Mouse (Mus musculus) intestine, postnatal 0 days (tissue): ENCODE results near the gene Sorbs2. TPM values are rescaled to one million over a fixed set of nuclear protein-coding genes. Genes with fewer than 3 reads are reported as not detected.

Source experiments
- ATAC-seq: fragments of 200-750 bp; cut with Nextera tagmentation; 2 replicates; pipeline ENCODE4 v1.8.0; 2017; ENCODE audit warnings: mild to moderate bottlenecking, moderate TSS enrichment, moderate library complexity
- H3K27ac ChIP-seq: fragments of 300-500 bp; sonication (generic); 2 replicates; pipeline ENCODE4 v1.5.1; 2014; ENCODE audit warnings: mild to moderate bottlenecking, low read depth, low read length, moderate library complexity
- H3K27me3 ChIP-seq: fragments of 300-500 bp; sonication (generic); replicated peaks from 2 replicates; pipeline ENCODE4 v1.6.1; 2014; ENCODE audit warnings: low read length, mixed read lengths; ENCODE audit not compliant: control insufficient read depth, insufficient read depth
- H3K36me3 ChIP-seq: fragments of 300-500 bp; sonication (generic); 2 replicates; pipeline ENCODE4 v1.6.1; 2014; ENCODE audit warnings: mild to moderate bottlenecking, moderate library complexity; ENCODE audit not compliant: control insufficient read depth, insufficient read depth
- H3K4me1 ChIP-seq: fragments of 300-500 bp; sonication (generic); replicated peaks from 2 replicates; pipeline ENCODE4 v1.6.1; 2014; ENCODE audit warnings: antibody characterized with exemption, low read length, mixed read lengths; ENCODE audit not compliant: control insufficient read depth, insufficient read depth
- H3K4me2 ChIP-seq: fragments of 300-500 bp; sonication (generic); replicated peaks from 2 replicates; pipeline ENCODE4 v1.6.1; 2014; ENCODE audit warnings: low read depth, mild to moderate bottlenecking, moderate library complexity
- H3K4me3 ChIP-seq: fragments of 300-500 bp; sonication (generic); 2 replicates; pipeline ENCODE4 v1.5.1; 2014; ENCODE audit warnings: low read depth, low read length
- H3K9ac ChIP-seq: fragments of 300-500 bp; sonication (generic); 2 replicates; pipeline ENCODE4 v1.6.1; 2014; ENCODE audit warnings: mild to moderate bottlenecking, low read depth, low read length
- H3K9me3 ChIP-seq: fragments of 300-500 bp; sonication (generic); 2 replicates; pipeline ENCODE4 v1.6.1; 2016; ENCODE audit warnings: mixed run types; ENCODE audit not compliant: control insufficient read depth
- CTCF ChIP-seq: sonication (generic); IDR thresholded peaks from 2 replicates; pipeline ENCODE4 v1.5.1; 2016; ENCODE audit warnings: low read depth, mild to moderate bottlenecking, control low read depth, antibody characterized with exemption, moderate library complexity
- WGBS: fragments of 180-500 bp; shearing (Covaris S2); extraction: QIAGEN DNeasy Blood & Tissue Kit; methylation state at CpG from one replicate; pipeline ENCODE4 v1.1.7; 2014; 5-methylcytosine and 5-hydroxymethylcytosine counted together
- polyA plus RNA-seq: library from polyadenylated mRNA; unstranded; fragments of >200 nt; fragmentation: Nextera tagmentation; extraction: Ambion mirVana; gene quantifications from 2 replicates; pipeline ENCODE4 v1.2.1, GENCODE M21; 2015

Sorbs2 gene
- polyA plus RNA-seq, 1 experiment from 2014 or later = 16.0 TPM

- Histone ChIP-seq H3K36me3 (no peaks in the 10 kb centered on the region), H3K9me3 (no peaks in the 10 kb centered on the region), H3K4me3 (no peak overlapping the region), H3K27me3 (no peaks in the 10 kb centered on the region), H3K27ac (no peak overlapping the region), H3K4me1 (no peaks in the 10 kb centered on the region), H3K9ac (no peak overlapping the region), H3K4me2 (no peak overlapping the region)
- ATAC-seq = no peak
- no peak for TF ChIP-seq CTCF
- 86% methylated on average over 6 of the region's 6 CpGs for WGBS
Observed at GRCm38 (mm10) chr8:45635155-45635554, 127.6 kb downstream of the Sorbs2 start.

- Histone ChIP-seq H3K27me3 (no peaks in the 10 kb centered on the region), H3K27ac (no peak overlapping the region), H3K9ac (no peak overlapping the region), H3K36me3 (no peaks in the 10 kb centered on the region), H3K4me2 (no peak overlapping the region), H3K4me3 (no peak overlapping the region), H3K9me3 (no peaks in the 10 kb centered on the region), H3K4me1 (no peaks in the 10 kb centered on the region)
- ATAC-seq = 0 out of 2 replicates have a peak, but pooled peaks have one; percentile 49
- WGBS = 37% methylated on average over 1 of the region's 1 CpGs
- no peak for TF ChIP-seq CTCF
Observed at GRCm38 (mm10) chr8:45637745-45638144, 130.2 kb downstream of the Sorbs2 start.

- no peaks in the 10 kb centered on the region for H3K4me1 ChIP-seq
- no peaks in the 10 kb centered on the region for H3K36me3 ChIP-seq
- no peaks in the 10 kb centered on the region for H3K27me3 ChIP-seq
- TF ChIP-seq CTCF = no peak
- H3K9ac ChIP-seq = no peak overlapping the region
- no peak overlapping the region for H3K4me3 ChIP-seq
- H3K9me3 ChIP-seq = no peaks in the 10 kb centered on the region
- no peak for ATAC-seq
- no peak overlapping the region for H3K4me2 ChIP-seq
- H3K27ac ChIP-seq = no peak overlapping the region
Observed at GRCm38 (mm10) chr8:45639444-45639843, 131.9 kb downstream of the Sorbs2 start.

GRCm38 (mm10) chr8:45644651-45645050 is 137.1 kb downstream of the Sorbs2 start:
- 66% methylated on average over 2 of the region's 2 CpGs for WGBS
- Histone ChIP-seq H3K4me2 (no peak overlapping the region), H3K27me3 (no peaks in the 10 kb centered on the region), H3K36me3 (no peaks in the 10 kb centered on the region), H3K9ac (no peak overlapping the region), H3K9me3 (no peaks in the 10 kb centered on the region), H3K27ac (no peak overlapping the region), H3K4me3 (no peak overlapping the region), H3K4me1 (no peaks in the 10 kb centered on the region)
- TF ChIP-seq CTCF = no peak
- no peak for ATAC-seq

GRCm38 (mm10) chr8:45649063-45649462 is 141.5 kb downstream of the Sorbs2 start:
- peaks cover 4% of the 10 kb centered on the region; the same call in 1 of the 2 replicates for H3K4me1 ChIP-seq
- no peak overlapping the region for H3K4me2 ChIP-seq
- 85% methylated on average over 7 of the region's 7 CpGs for WGBS
- no peak overlapping the region for H3K9ac ChIP-seq
- TF ChIP-seq CTCF = no peak
- H3K27me3 ChIP-seq = no peaks in the 10 kb centered on the region
- no peak overlapping the region for H3K27ac ChIP-seq
- no peaks in the 10 kb centered on the region for H3K9me3 ChIP-seq
- no peaks in the 10 kb centered on the region for H3K36me3 ChIP-seq
- H3K4me3 ChIP-seq = no peak overlapping the region
- no peak for ATAC-seq

GRCm38 (mm10) chr8:45649966-45650365 is 142.4 kb downstream of the Sorbs2 start:
- H3K27me3 ChIP-seq = no peaks in the 10 kb centered on the region
- peaks cover 4% of the 10 kb centered on the region; the same call in 1 of the 2 replicates for H3K4me1 ChIP-seq
- no peak overlapping the region for H3K4me2 ChIP-seq
- H3K27ac ChIP-seq = no peak overlapping the region
- no peak overlapping the region for H3K9ac ChIP-seq
- no peak for TF ChIP-seq CTCF
- H3K9me3 ChIP-seq = no peaks in the 10 kb centered on the region
- no peaks in the 10 kb centered on the region for H3K36me3 ChIP-seq
- 40% methylated on average over 5 of the region's 5 CpGs for WGBS
- no peak overlapping the region for H3K4me3 ChIP-seq
- ATAC-seq = no peak; the same call in 1 of the 2 replicates

- Histone ChIP-seq H3K4me2 (peak overlapping the region; percentile 55), H3K9ac (no peak overlapping the region), H3K9me3 (no peaks in the 10 kb centered on the region), H3K4me3 (no peak overlapping the region), H3K36me3 (no peaks in the 10 kb centered on the region), H3K27ac (no peak overlapping the region), H3K4me1 (peaks cover 8% of the 10 kb centered on the region; the same call in 1 of the 2 replicates), H3K27me3 (no peaks in the 10 kb centered on the region)
- TF ChIP-seq CTCF = no peak
- 51% methylated on average over 3 of the region's 3 CpGs for WGBS
- no peak for ATAC-seq
Observed at GRCm38 (mm10) chr8:45658021-45658420, 150.4 kb downstream of the Sorbs2 start.
